Mouse (Mus musculus): ENCODE results near the gene Gpsm1. TPM values are rescaled to one million over a fixed set of nuclear protein-coding genes. Genes with fewer than 3 reads are reported as not detected.

Gene Gpsm1
- polyA plus RNA-seq, 1 experiment from 2014 or later = 65.0 TPM

GRCm38 (mm10) chr2:26390954-26391353, 75.6 kb downstream of the Gpsm1 start:
- no peak overlapping the region for H3K4me2 ChIP-seq (ENCODE audit: low read depth)

GRCm38 (mm10) chr2:26391617-26392016, 76.3 kb downstream of the Gpsm1 start:
- WGBS = 91% methylated on average over 6 of the region's 6 CpGs
- Histone ChIP-seq H3K27me3 (ENCODE audit: control insufficient read depth, insufficient read depth, low read length) (no peaks in the 10 kb centered on the region), H3K36me3 (ENCODE audit: control insufficient read depth, insufficient read depth, low read length) (peaks cover 47% of the 10 kb centered on the region), H3K4me3 (ENCODE audit: low read depth, low read length) (no peak overlapping the region), H3K9me3 (ENCODE audit: control insufficient read depth, low read length) (no peaks in the 10 kb centered on the region), H3K4me1 (ENCODE audit: control insufficient read depth, insufficient read depth, low read length) (peaks cover 10% of the 10 kb centered on the region; the same call in 1 of the 2 replicates), H3K9ac (ENCODE audit: low read length) (no peak overlapping the region), H3K27ac (ENCODE audit: low read depth, low read length) (no peak overlapping the region), H3K4me2 (ENCODE audit: low read depth) (no peak overlapping the region)
- ATAC-seq (ENCODE audit: insufficient read depth, low FRiP score, low TSS enrichment) (no peak), DNase-seq (ENCODE audit: low spot score) (no peak)

More at GRCm38 (mm10) chr2:26390954-26391353, 75.6 kb downstream of the Gpsm1 start:
- no peak for DNase-seq (ENCODE audit: low spot score)
- no peak overlapping the region for H3K27ac ChIP-seq (ENCODE audit: low read depth, low read length)
- H3K4me3 ChIP-seq (ENCODE audit: low read depth, low read length) = no peak overlapping the region
- WGBS = 78% methylated on average over 3 of the region's 3 CpGs
- H3K27me3 ChIP-seq (ENCODE audit: control insufficient read depth, insufficient read depth, low read length) = no peaks in the 10 kb centered on the region
- ATAC-seq (ENCODE audit: insufficient read depth, low FRiP score, low TSS enrichment) = no peak
- peaks cover 10% of the 10 kb centered on the region; the same call in 1 of the 2 replicates for H3K4me1 ChIP-seq (ENCODE audit: control insufficient read depth, insufficient read depth, low read length)
- H3K9me3 ChIP-seq (ENCODE audit: control insufficient read depth, low read length) = no peaks in the 10 kb centered on the region
- no peak overlapping the region for H3K9ac ChIP-seq (ENCODE audit: low read length)
- H3K36me3 ChIP-seq (ENCODE audit: control insufficient read depth, insufficient read depth, low read length) = peaks cover 43% of the 10 kb centered on the region

Other genes with a start within 250 kb of the Gpsm1 start
- gene Nacc2, start 192.3 kb upstream of the Gpsm1 start, polyA plus RNA-seq (2014; fragmentation: Nextera tagmentation; extraction: Ambion mirVana) = 8.2 and 9.8 TPM in 2 replicates
- gene Lhx3, start 107.2 kb upstream of the Gpsm1 start, polyA plus RNA-seq (2014; fragmentation: Nextera tagmentation; extraction: Ambion mirVana) = 19.6 and 25.3 TPM in 2 replicates
- 17.3 and 18.9 TPM in 2 replicates for gene Qsox2, start 78.0 kb upstream of the Gpsm1 start, polyA plus RNA-seq (2014; fragmentation: Nextera tagmentation; extraction: Ambion mirVana)
- not detected in 2 replicates for gene Ccdc187, start 21.0 kb upstream of the Gpsm1 start, polyA plus RNA-seq (2014; fragmentation: Nextera tagmentation; extraction: Ambion mirVana)
- gene Dnlz, start 36.6 kb downstream of the Gpsm1 start, polyA plus RNA-seq (2014; fragmentation: Nextera tagmentation; extraction: Ambion mirVana) = 33.8 and 35.6 TPM in 2 replicates
- 0.41 and 1.4 TPM in 2 replicates for gene Card9, start 45.4 kb downstream of the Gpsm1 start, polyA plus RNA-seq (2014; fragmentation: Nextera tagmentation; extraction: Ambion mirVana)
- 26.5 and 26.9 TPM in 2 replicates for gene Snapc4, start 65.1 kb downstream of the Gpsm1 start, polyA plus RNA-seq (2014; fragmentation: Nextera tagmentation; extraction: Ambion mirVana)
- gene Entr1, start 73.8 kb downstream of the Gpsm1 start, polyA plus RNA-seq (2014; fragmentation: Nextera tagmentation; extraction: Ambion mirVana) = 126 and 145 TPM in 2 replicates
- 113 and 117 TPM in 2 replicates for gene Pmpca, start 73.8 kb downstream of the Gpsm1 start, polyA plus RNA-seq (2014; fragmentation: Nextera tagmentation; extraction: Ambion mirVana)
- gene Inpp5e, start 93.7 kb downstream of the Gpsm1 start, polyA plus RNA-seq (2014; fragmentation: Nextera tagmentation; extraction: Ambion mirVana) = 25.4 and 26.2 TPM in 2 replicates
- gene Sec16a, start 129.7 kb downstream of the Gpsm1 start, polyA plus RNA-seq (2014; fragmentation: Nextera tagmentation; extraction: Ambion mirVana) = 40.2 and 40.5 TPM in 2 replicates
- gene Notch1, start 201.1 kb downstream of the Gpsm1 start, polyA plus RNA-seq (2014; fragmentation: Nextera tagmentation; extraction: Ambion mirVana) = 56.9 and 60.4 TPM in 2 replicates